Mouse (Mus musculus) ES-E14 (cell line): ENCODE results near the gene Muc5ac.

Source experiments
- CHD2 ChIP-seq: IDR thresholded peaks from 2 replicates; pipeline ENCODE4 v1.6.1; 2014; ENCODE audit warnings: mild to moderate bottlenecking, low read depth, low read length, inconsistent platforms
- HCFC1 ChIP-seq: IDR thresholded peaks from 2 replicates; pipeline ENCODE4 v1.6.1; 2012; ENCODE audit warnings: low read length, inconsistent platforms, borderline replicate concordance; ENCODE audit not compliant: insufficient read depth
- ZNF384 ChIP-seq: IDR thresholded peaks from 2 replicates; pipeline ENCODE4 v1.6.1; 2012; ENCODE audit warnings: low read depth, low read length, inconsistent platforms

DNA sequence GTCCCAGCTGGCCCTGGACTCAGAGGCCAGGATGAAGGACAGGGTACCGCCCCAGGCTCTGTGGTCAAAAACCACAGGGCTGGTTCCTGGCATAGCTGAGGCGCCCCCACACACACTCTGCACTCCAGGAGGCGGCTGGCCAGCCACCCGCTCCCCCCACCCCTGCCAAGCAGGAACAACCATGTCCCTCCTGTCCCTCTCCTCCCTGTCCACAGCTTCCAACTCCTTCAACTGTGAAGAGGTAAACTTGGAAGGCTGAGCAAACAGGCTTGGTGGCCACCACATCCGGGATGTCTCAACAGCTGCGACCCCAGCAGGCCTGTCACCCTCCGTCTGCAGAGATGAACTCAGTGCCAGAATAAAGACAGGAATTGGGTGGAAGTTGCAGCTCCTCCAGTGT, 47.2 kb downstream of the Muc5ac start:
- TF ChIP-seq ZNF384 (no peak), HCFC1 (no peak), CHD2 (no peak)
